19 mouse cellular contexts compared by ENCODE assay signal in genomic region chr12:17463706-17464105, GRCm38 (mm10).
DNase-seq lines count a peak whose midpoint lies in the region; ATAC-seq and TF ChIP-seq lines count a peak whose summit lies in the region.
"Had no signal": no experiment of that assay in that cellular context is flagged by ENCODE, and none has a peak within 500 bp of the region (broad histone marks: within the 10 kb centered on the region; RNA-seq: fewer than 3 reads in every experiment).

No protein-coding gene starts in this region.

- H3K36me3 ChIP-seq in forebrain, postnatal 0 days (ENCODE audit: insufficient read depth): no peaks in the 10 kb centered on the region
- H3K36me3 ChIP-seq in forebrain, embryonic 16.5 days (ENCODE audit: control insufficient read depth, insufficient read depth): no peaks in the 10 kb centered on the region
- H3K36me3 ChIP-seq: embryonic facial prominence, embryonic 10.5 days; forebrain, embryonic 15.5 days; hindbrain, embryonic 13.5 days had no signal

- H3K9me3 ChIP-seq in forebrain, postnatal 0 days (ENCODE audit: low read length): no peaks in the 10 kb centered on the region
- H3K9me3 ChIP-seq in forebrain, embryonic 16.5 days (ENCODE audit: control insufficient read depth, low read length): no peaks in the 10 kb centered on the region
- H3K9me3 ChIP-seq: forebrain, embryonic 15.5 days; hindbrain, embryonic 13.5 days had no signal

- ATAC-seq in forebrain, postnatal 0 days: no peak
- no peak for ATAC-seq in forebrain, embryonic 16.5 days
- ATAC-seq in frontal cortex, adult (ENCODE audit: low TSS enrichment): no peak
- ATAC-seq: forebrain, embryonic 15.5 days; hindbrain, postnatal 0 days had no signal

- H3K27ac ChIP-seq in forebrain, postnatal 0 days (ENCODE audit: low read depth, low read length): no peak overlapping the region
- no peak overlapping the region for H3K27ac ChIP-seq in forebrain, embryonic 16.5 days (ENCODE audit: low read length)
- H3K27ac ChIP-seq: embryonic facial prominence, embryonic 10.5 days; forebrain, embryonic 15.5 days; hindbrain, embryonic 13.5 days; hindbrain, postnatal 0 days had no signal

- 29% methylated on average over 4 of the region's 4 CpGs for WGBS in forebrain, postnatal 0 days
- WGBS in forebrain, embryonic 16.5 days: 19% methylated on average over 4 of the region's 4 CpGs

- no peak overlapping the region for H3K4me3 ChIP-seq in forebrain, postnatal 0 days (ENCODE audit: low read depth, low read length)
- no peak overlapping the region for H3K4me3 ChIP-seq in forebrain, embryonic 16.5 days (replicated peaks; ENCODE audit: low read length)
- H3K4me3 ChIP-seq: embryonic facial prominence, embryonic 10.5 days; forebrain, embryonic 15.5 days; hindbrain, embryonic 13.5 days had no signal

- DNase-seq in forebrain, postnatal 0 days: peak; percentile 7
- DNase-seq in testis, postnatal 10 days (ENCODE audit: low spot score): peak; percentile 28
- DNase-seq in testis, postnatal 14 days (ENCODE audit: low spot score): no peak
- DNase-seq in ZHBTc4 (ENCODE audit: low read depth, low spot score): peak; percentile 53
- DNase-seq: adrenal gland, adult 8-10 months; cerebellum, adult 11-12 months; cerebellum, adult 9-10 months; cerebellum, postnatal 36 days; gastrocnemius, postnatal 36 days; heart, adult 11 months; heart, postnatal 10 days; kidney, adult 11 months had no signal

- H3K4me2 ChIP-seq in forebrain, postnatal 0 days (ENCODE audit: low read depth): no peak overlapping the region
- no peak overlapping the region for H3K4me2 ChIP-seq in forebrain, embryonic 16.5 days (ENCODE audit: low read length)
- H3K4me2 ChIP-seq: forebrain, embryonic 15.5 days; hindbrain, embryonic 13.5 days had no signal

- H3K9ac ChIP-seq in forebrain, postnatal 0 days: no peak overlapping the region
- H3K9ac ChIP-seq in forebrain, embryonic 16.5 days (replicated peaks; ENCODE audit: low read depth, low read length): no peak overlapping the region
- H3K9ac ChIP-seq: forebrain, embryonic 15.5 days; hindbrain, embryonic 13.5 days had no signal

- H3K27me3 ChIP-seq in forebrain, postnatal 0 days (ENCODE audit: insufficient read depth, low read length): no peaks in the 10 kb centered on the region
- H3K27me3 ChIP-seq in forebrain, embryonic 16.5 days (replicated peaks; ENCODE audit: control insufficient read depth, insufficient read depth, low read length): no peaks in the 10 kb centered on the region
- H3K27me3 ChIP-seq: CH12.LX; forebrain, embryonic 15.5 days; hindbrain, embryonic 13.5 days had no signal

- no peak for TF ChIP-seq CTCF in forebrain, postnatal 0 days (IDR thresholded peaks at IDR 0.05; ENCODE audit: low read depth)

- H3K4me1 ChIP-seq in forebrain, postnatal 0 days (ENCODE audit: insufficient read depth): no peaks in the 10 kb centered on the region
- H3K4me1 ChIP-seq in forebrain, embryonic 16.5 days (replicated peaks; ENCODE audit: control insufficient read depth, insufficient read depth, low read length): no peaks in the 10 kb centered on the region
- H3K4me1 ChIP-seq: forebrain, embryonic 15.5 days; hindbrain, embryonic 13.5 days had no signal
